Mouse (Mus musculus): ENCODE measurements around the gene Cdkl4. TPM values are rescaled to one million over a fixed set of nuclear protein-coding genes. Genes with fewer than 3 reads are reported as not detected.
"Not testable (repeated sequence)": the region's sequence is repeated elsewhere in the genome, so short reads cannot be mapped to it uniquely, and the experiment has no call there.

The Cdkl4 gene
- total RNA-seq, 2 experiments from 2014 or later: not detected

DNA sequence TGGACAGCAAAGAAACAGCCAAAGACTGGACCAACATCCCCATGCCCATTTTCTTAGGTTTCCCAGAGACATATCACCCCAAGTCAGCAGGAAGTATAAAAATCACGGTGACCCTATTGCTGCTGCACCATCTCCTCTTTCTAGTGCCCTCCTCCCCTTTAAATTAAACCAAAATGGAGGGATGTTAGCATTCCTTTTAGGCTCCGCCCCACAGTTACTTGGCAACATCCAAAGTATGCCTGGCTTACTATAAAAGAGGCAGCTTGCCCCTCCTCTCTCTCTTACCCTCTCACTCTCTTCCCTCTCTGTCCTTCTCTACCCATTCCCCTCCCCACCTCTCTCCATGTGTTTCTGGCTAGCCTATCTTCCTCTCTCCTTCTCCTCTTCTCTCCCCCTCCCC, 9.2 kb downstream of the Cdkl4 start:
- ATAC-seq (replicated peaks; ENCODE audit: low FRiP score, low TSS enrichment, poor library complexity, severe bottlenecking): no peak

DNA sequence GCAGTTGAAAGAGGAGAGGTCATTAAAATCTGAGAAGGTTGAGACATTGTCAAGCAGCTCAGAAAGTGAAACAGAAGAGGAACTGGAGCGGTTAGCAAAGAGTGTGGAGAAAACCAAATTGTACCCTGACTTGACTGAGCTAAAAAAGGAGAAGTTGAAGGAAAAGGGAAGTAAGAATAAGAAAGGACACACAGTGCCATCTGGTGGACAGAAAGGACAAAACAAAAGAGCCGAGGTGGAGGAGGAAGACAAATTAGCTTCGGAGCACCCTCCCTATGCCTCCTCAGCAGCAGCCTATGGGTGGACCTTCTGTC, 13.0 kb downstream of the Cdkl4 start:
- peak; percentile 74 for ATAC-seq (replicated peaks; ENCODE audit: low FRiP score, low TSS enrichment, poor library complexity, severe bottlenecking)

DNA sequence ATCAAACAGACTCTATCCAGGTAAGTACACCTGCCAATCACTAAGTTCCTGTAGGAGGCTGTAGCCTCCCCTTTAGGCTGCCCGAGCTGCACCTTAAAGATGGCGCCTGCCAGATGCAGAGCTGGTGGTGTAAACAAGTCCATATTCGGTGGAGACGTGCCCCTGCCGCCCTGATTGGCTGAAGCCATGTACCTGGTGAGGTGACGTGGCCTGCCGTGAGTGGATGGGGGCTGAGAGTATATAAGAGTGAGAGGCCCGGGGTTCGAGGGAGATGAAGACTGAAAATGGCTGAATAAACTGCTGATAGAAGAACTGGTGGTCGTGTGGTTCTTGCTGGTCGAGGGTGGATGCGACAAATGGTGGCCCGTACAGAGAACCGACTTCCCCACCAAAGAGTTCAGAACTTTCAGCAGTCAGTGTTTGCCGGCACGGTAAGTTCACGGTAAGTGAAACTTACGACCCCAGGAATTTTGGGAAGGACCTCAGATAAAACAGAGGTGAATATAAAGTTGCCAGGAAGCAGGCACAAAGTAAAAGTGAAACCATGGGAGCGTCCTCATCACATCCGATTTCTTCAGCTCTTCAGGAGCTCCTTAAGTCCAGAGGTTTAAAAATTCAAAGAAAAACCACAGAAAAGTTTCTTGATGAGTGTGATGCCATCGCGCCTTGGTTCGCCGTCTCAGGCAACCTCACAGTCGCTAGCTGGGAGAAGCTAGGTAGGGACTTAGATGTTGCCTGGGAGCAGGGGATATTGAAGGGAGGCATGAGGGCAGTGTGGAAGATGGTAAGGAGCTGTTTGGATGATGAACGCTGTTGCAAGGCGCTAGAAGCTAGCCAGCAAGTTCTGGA, 13.6 kb downstream of the Cdkl4 start:
- ATAC-seq (replicated peaks; ENCODE audit: low FRiP score, low TSS enrichment, poor library complexity, severe bottlenecking): peak; percentile 17; the same call in 1 of the 2 replicates

DNA sequence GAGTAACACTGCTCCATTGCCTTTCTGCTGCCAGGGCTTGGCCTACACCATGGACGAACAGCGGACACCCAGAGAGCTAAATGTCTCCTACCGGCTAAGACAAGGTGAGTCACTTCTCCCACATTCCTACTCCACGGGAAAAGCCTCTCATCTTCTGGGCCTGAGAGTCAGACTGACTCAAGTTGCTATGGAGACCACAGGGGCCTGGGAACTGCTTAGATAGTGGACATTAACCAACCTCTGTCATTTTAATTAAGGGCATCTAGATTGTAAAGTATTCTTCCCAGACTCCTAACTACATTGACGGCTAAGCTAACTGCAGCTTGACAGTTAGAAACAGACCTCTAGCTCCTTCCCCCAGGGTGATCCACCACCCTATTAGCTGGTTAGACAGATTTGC, 14.8 kb downstream of the Cdkl4 start:
- no peak for ATAC-seq (replicated peaks; ENCODE audit: low FRiP score, low TSS enrichment, poor library complexity, severe bottlenecking)

DNA sequence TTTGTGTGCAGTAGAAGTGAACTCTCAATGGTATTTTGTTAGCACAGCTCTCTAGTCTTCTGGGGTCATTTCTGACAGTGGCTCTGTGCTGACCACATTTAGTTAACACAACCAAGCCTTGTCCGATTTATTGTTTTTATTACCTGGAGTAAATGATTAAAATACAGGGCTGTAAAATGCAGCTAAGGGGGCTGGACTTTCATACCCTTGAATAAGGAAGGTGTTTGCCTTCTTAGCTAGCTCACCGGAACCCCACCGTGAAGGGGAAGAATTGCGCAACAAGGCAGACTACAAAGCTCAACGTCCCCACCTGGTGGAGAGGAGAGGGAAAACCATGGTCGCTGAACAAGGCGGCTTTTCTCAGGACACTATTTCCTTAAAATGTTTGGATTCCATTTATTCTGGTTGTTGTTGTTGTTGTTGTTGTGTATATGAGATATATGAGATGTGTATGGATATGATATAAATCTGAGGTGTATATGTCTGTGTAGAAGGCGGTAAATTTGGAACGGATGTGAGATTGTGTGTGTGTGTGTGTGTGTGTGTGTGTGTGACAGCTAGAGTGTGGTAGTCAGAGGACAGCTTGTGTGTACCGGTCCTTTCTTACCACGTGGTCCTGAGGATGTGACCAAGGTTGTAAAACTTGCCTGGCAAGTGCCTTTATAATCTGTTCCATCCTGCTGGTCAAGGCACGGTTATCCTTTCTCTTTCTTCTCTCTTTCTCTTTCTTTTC, 16.8 kb downstream of the Cdkl4 start:
- peak; percentile 80 for ATAC-seq (replicated peaks; ENCODE audit: low FRiP score, low TSS enrichment, poor library complexity, severe bottlenecking)

DNA sequence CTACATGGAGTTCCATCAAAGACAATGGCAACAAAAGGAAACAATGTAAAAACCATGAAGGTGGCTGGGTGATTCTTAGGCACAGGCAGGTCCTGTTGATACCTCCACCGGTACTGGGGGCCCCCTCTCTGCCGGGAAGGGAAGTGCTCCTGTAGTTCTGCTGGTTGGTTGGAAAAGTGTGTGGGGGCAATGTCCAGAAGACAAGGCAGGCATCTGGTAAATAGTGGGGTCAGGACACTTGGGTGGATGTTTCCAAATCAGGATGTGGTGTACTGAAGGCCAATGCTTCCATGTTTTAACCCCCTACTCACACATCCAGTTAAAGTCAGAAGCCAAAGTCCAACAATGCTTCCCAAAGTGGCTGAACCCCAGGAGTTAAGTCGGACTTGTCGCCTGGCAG, 17.9 kb downstream of the Cdkl4 start:
- peak; percentile 52; the same call in 1 of the 2 replicates for ATAC-seq (replicated peaks; ENCODE audit: low FRiP score, low TSS enrichment, poor library complexity, severe bottlenecking)

DNA sequence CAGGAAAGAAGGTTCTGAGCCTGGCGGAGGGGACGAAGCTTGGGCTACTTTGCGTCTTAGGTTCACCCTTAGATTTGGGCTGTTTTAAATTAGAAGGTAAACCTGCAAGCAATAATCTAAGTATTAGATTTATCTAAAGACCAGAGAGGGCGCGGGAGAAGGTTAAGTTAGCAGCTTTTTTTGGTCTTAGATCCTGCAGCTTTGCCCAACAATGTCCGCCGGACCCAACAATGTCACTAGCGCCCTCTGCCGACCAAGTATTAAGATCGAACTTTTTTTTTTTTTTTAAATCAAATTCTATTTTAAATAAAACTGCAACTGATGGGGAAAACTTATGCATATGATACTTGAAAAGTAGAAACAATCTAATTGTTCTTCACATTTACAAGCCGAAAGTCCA, 18.6 kb downstream of the Cdkl4 start:
- ATAC-seq (replicated peaks; ENCODE audit: low FRiP score, low TSS enrichment, poor library complexity, severe bottlenecking): no peak

DNA sequence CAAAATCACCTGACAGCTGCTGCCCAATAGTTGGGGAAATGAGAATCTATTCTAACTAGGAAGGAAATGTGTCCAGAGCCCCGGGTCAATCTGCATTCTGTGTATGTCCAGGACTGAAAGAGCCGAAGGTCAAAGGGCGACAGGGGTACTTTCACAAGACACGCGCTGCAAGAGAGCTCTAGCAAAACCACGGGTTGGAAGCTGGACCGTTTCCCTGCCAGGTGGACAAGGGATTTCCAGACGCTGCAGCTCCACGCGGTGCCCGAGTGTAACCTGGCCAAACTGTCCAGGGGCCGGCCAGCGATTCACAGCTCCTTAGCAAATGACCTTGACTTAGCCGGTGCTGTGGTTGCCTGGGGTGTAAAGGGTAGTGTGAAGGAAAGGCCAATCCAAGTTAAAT, 19.0 kb downstream of the Cdkl4 start:
- no peak for ATAC-seq (replicated peaks; ENCODE audit: low FRiP score, low TSS enrichment, poor library complexity, severe bottlenecking)

DNA sequence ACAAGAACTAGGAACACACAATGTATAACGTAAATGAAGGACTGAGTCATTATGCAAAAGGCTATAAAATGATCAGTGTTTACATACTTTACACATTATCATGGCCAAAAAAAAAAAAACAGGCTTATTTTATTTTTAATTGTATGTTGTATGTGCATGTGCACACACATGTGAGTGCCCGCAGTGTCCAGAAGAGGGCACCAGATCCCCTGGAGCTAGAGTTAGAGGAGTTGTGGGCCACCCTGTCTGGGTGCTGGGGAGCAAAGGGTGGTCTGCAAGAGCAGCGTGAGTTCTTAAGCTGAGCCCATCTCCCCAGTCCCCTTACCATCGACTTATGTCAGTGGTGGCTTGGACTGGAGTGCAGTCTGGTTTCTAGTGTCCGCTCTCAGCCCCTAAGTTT, 20.2 kb downstream of the Cdkl4 start:
- ATAC-seq (replicated peaks; ENCODE audit: low FRiP score, low TSS enrichment, poor library complexity, severe bottlenecking): no peak

DNA sequence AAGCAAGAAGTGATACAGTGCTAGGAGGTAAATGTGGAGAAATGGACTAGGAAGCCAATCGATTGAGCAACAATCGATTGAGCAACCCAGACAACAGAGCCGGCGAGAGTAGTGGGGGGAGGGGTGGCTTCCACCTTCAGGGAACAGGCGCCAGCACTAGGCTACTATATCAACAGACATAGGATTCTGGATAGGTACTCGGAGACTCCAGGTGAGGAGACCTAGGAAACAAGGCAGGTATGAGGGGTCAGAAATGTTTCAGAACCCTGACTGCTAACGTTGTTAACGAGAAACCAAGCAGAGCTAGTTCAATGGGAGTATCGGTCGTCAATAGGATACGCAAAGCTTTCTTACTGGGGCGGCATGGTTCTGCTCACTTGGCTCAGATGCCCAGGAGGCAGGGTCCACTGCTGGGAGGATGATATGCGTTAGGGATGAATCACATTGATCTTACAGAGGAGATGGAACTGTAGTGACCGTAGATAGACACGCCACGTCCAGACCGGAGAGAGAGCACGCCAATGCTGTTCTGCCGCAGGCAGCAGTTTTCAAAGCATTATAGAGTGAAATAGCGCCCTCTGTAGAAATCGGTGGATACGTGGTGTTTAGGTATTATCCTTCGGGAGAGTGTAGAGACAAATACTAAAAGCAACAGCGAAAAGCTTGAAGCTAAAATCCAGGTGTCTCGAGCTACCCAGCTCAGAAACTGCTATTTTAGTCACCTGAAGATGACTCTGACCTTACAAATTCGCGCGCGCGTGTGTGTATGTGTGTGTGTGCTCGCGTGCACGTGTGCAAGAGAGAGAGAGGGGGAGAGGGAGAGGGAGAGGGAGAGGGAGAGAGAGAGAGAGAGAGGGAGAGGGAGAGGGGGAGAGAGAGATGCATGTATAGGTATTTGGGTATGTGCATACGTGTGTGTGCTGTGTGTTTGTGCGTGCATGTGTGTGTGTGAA, 24.0 kb downstream of the Cdkl4 start:
- ATAC-seq (replicated peaks; ENCODE audit: low FRiP score, low TSS enrichment, poor library complexity, severe bottlenecking): peak; percentile 92

DNA sequence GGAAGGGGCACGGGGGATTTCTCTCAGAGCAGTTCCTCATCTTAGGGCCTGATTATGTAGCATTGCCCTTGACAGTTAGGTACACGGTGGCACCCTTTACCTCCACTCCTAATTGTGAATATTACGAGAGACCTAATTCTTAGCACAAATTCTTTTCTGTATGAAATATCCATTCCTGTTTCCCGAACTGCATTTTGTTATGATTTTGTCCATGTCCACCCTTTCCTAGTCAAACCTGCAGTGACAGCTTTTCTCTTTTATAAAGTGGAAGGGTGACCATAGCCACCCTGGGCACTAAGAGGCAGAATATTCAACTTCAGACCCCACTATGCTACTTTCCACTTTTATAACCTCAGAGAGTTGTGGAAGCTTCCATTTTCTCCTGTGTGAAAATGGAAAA, 25.0 kb downstream of the Cdkl4 start:
- no peak for ATAC-seq (replicated peaks; ENCODE audit: low FRiP score, low TSS enrichment, poor library complexity, severe bottlenecking)

DNA sequence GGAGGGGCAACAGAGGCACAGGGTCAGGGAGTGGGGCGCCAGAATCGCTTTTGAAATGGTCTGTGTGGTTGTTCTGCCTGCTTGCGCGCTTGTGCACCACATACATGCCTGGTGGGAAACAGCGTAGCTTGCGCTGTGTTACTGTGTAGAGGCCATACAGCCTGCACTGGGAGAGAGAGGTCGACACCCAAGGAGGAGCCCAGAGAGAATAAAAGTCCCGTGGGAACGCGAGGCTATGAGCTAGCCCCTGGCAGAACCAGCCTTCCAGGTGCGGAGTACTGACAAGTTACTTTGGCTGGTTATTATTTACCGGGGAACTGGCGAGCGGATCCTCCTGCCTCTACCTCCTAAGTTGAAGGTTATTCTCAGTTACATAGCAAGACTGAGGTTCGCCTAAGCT, 26.6 kb downstream of the Cdkl4 start:
- no peak for ATAC-seq (replicated peaks; ENCODE audit: low FRiP score, low TSS enrichment, poor library complexity, severe bottlenecking)

DNA sequence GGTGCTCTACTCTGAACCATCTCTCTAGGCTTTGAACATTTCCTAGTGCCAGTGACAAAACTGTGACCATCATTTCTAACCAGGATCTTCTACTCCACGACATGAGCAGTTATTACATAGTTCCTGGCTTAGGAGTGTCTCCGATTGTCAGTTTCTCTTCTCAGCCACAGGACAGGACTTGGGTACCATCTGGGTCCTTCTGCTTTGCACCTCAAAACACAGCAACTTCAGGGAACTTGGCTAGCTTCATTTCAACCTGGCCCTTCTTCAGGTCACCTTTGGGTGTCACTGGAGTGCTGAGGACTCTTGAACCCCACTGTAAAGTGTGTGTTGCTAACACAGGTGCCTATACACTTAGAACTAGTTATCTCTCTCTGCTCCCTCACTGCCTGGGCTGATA, 30.8 kb downstream of the Cdkl4 start:
- ATAC-seq (replicated peaks; ENCODE audit: low FRiP score, low TSS enrichment, poor library complexity, severe bottlenecking): no peak

DNA sequence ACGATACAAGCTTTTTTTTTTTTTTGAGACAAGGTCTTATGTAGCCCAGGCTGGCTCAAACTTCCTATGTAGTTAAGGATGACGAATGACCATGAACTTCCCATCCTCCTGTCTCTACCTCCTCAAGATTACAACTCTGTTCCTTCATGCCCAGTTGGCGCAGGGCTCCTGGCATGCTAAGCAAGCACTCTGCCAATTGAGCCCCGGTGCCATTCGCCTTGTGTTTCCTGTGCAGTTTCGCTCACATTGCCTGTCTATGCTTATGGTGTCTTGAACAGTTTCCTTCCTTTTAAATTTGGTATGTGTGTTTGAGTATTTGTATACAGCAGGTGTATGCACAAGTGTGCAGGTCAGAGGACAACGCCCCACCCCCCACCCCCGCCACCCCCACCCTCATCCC, 31.4 kb downstream of the Cdkl4 start:
- ATAC-seq (replicated peaks; ENCODE audit: low FRiP score, low TSS enrichment, poor library complexity, severe bottlenecking): no peak

DNA sequence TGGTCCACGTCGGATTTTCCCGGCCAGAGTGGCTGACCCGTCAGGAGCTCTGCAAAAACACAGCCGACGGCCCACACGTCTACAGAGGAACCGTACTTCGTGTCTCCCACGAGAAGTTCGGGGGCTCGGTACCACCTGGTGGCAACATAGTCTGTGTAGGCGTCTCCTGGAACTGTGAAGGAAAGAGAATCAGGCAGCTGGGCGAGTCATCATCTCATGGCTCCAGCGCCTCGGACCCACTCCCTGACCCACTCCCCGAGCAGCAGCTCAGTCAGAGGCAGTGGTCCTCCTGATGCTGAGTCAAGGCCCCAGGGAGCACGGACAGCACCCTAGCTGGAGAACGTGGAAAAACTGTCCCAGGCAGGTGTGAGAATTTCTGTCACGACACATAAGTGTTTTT, 34.0 kb downstream of the Cdkl4 start:
- ATAC-seq (replicated peaks; ENCODE audit: low FRiP score, low TSS enrichment, poor library complexity, severe bottlenecking): no peak

DNA sequence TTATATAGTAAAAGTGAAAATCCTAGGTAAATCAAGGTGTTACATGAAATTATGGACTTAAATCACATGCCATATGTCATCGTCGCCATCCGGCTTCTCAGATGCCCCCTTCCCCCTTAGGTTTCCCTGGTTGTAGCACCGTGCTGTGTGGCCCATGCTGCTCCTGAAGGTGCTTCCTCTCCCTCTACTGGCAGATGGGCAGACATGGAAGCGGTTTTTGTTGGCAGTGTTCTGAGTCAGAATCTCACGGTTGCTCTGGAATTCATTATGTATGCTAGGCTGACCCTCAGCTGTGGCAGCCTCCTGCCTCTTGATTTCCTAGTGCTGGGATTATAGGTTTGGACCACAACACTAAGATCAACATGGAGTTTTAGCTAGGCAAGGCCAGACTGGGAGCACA, 40.5 kb downstream of the Cdkl4 start:
- ATAC-seq (replicated peaks; ENCODE audit: low FRiP score, low TSS enrichment, poor library complexity, severe bottlenecking): 0 out of 2 replicates have a peak, but pooled peaks have one; percentile 29

DNA sequence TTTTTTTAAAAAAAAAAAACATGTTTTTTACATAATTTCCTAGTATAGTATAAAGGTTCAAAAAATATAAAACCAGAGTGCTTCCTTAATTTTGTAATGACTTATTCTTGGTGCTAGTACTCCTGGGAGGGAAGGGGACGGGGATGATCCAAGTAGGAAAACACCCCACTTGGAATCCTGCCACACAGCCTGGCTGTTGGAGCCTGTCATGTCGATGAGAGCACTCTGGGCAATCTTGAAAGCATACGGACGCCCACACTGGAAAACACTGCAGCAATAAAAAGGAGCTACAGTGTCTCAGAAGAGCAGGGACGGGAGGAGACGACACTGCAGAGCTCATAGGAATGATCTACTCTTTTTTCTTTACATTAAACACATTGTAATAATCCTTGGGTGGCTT, 42.0 kb downstream of the Cdkl4 start:
- no peak for ATAC-seq (replicated peaks; ENCODE audit: low FRiP score, low TSS enrichment, poor library complexity, severe bottlenecking)

DNA sequence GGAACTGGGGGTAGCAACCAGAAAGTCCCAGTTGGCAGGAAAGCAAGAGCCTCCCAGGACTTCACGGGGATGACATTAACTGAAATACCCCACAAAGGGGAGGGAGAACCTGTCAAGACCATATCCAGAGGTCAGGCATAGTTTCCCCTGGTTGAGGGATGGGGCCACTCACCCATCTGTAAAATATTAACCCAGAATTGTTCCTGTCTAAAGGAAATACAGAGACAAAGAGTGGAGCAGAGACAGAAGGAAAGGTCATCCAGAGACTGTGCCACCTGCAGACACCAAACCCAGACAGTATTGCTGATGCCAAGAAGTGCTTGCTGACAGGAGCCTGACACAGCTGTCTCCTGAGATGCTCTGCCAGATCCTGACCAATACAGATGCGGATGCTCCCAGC, 46.3 kb downstream of the Cdkl4 start:
- not testable (repeated sequence) for ATAC-seq (replicated peaks; ENCODE audit: low FRiP score, low TSS enrichment, poor library complexity, severe bottlenecking)

DNA sequence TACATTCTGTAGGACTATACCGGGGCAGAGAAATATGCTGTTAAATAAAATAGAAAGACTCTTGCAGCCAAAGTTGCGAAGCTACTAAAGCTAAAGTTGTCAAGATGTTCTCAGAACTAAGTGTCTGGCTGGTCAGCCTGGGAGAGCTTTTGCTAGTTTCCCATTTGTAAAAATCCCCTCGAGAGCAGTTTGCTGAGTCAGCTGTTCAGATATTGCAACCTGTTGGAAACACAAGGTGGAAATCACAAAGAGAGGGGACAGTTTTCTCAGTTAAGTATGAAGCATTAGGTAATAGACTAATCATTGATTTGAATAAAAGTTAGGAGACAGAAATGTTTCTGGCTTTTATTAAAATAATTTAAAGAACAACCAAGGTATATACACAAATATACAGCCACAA, 54.4 kb downstream of the Cdkl4 start:
- no peak for ATAC-seq (replicated peaks; ENCODE audit: low FRiP score, low TSS enrichment, poor library complexity, severe bottlenecking)

DNA sequence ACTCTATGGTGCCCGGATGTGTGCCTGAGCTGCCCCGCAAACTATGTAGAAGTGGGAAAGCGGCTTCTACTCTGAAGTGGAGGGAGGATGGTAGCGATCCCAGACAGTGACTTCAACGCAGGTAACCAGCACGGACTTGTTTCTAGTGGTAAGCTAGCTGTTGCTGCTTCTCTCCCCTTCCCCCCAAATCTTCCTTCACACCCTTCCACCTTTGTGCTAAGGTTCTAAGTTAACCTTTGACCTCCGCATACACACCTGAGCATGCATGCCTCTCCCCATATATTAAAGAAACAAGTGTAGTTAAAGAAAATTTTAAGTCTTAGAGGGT, 55.4 kb downstream of the Cdkl4 start:
- no peak for ATAC-seq (replicated peaks; ENCODE audit: low FRiP score, low TSS enrichment, poor library complexity, severe bottlenecking)

All from megakaryocyte-erythroid progenitor cell, adult 5-6 weeks (primary cell).